9 mouse cellular contexts compared by ENCODE assay signal in the genomic region with DNA sequence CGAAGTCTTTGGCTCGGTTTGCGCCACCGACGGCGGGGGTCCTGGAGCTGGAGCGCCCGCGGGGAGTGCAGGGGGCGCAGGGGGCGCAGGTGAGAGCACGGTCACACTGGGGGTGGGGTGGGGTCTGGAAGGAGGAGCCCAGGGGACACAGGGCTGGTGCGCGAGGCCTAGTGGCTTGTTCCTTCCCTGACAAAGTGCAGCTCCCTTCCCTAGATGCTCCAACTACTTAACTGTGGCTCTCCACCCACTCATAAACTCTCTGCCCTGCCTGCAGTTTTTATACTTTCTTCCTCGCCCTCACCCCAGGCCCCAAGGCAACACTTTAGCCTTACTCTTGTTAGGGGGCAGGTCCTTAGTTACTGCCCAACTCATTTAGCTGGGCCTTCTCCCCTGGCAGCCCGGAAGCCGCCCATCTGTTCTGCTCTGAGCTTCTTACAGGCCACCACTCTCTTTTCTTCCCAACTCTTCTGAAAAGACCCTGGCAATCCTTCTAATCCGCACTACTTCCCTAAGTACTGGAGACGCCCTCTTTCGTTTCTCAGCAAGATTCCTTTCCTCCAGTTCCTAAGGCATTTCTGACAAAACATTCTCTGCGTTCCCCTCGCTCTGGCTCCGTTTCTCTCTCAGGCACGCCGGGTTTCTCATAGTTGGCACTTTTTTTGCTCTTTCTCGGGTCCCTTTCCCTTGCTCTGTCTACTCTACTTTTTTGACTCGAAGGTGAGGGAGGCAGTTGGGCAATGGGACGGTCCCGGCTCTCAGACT. TPM values are rescaled to one million over a fixed set of nuclear protein-coding genes. Genes with fewer than 3 reads are reported as not detected.
DNase-seq lines count a peak whose midpoint lies in the region; ATAC-seq and TF ChIP-seq lines count a peak whose summit lies in the region.
"Had no signal": no experiment of that assay in that cellular context is flagged by ENCODE, and none has a peak within 500 bp of the region (broad histone marks: within the 10 kb centered on the region; RNA-seq: fewer than 3 reads in every experiment).

No protein-coding gene starts in this region.

- DNase-seq in heart, postnatal 36 days = no peak
- DNase-seq in forebrain, embryonic 11.5 days (ENCODE audit: low spot score) = peak; percentile 55
- no peak for DNase-seq in natural killer cell, adult 2 months (ENCODE audit: low spot score in 2 of 2)
- no peak for DNase-seq in gastrocnemius, adult 18-20 months (ENCODE audit: low spot score)

- no peak for TF ChIP-seq CTCF in E14TG2a.4 (conservative IDR thresholded peaks at IDR 0.05; ENCODE audit: low read length)

- intact Hi-C loops in heart, postnatal 36 days (cut with DNase I) = no loop called here

- H3K36me3 ChIP-seq in heart, embryonic 12.5 days = no peaks in the 10 kb centered on the region
- no peaks in the 10 kb centered on the region for H3K36me3 ChIP-seq in E14TG2a.4 (ENCODE audit: insufficient read depth, low read length)
- no peaks in the 10 kb centered on the region for H3K36me3 ChIP-seq in forebrain, embryonic 11.5 days (ENCODE audit: control insufficient read depth, insufficient read depth, low read length)
- no peaks in the 10 kb centered on the region for H3K36me3 ChIP-seq in limb, embryonic 13.5 days

- no peak overlapping the region for H3K27ac ChIP-seq in heart, embryonic 12.5 days (ENCODE audit: poor library complexity, severe bottlenecking)
- peak overlapping the region; percentile 93 for H3K27ac ChIP-seq in forebrain, embryonic 11.5 days (ENCODE audit: low read depth, low read length)
- H3K27ac ChIP-seq in limb, embryonic 13.5 days = no peak overlapping the region

- 6% methylated on average over 29 of the region's 29 CpGs for WGBS in heart, embryonic 12.5 days
- WGBS in forebrain, embryonic 11.5 days = 2% methylated on average over 29 of the region's 29 CpGs
- 4% methylated on average over 29 of the region's 29 CpGs for WGBS in limb, embryonic 13.5 days

- H3K4me3 ChIP-seq in heart, embryonic 12.5 days = peak overlapping the region; percentile 37
- peak overlapping the region; percentile 75 for H3K4me3 ChIP-seq in E14TG2a.4 (replicated peaks; ENCODE audit: low read length)
- H3K4me3 ChIP-seq in forebrain, embryonic 11.5 days (ENCODE audit: low read depth, low read length) = peak overlapping the region; percentile 81
- peak overlapping the region; percentile 34 for H3K4me3 ChIP-seq in limb, embryonic 13.5 days
- H3K4me3 ChIP-seq: myocyte had no signal

- 0 out of 2 replicates have a peak, but pooled peaks cover 3% of the 10 kb centered on the region for H3K9me3 ChIP-seq in heart, embryonic 12.5 days (replicated peaks)
- no peaks in the 10 kb centered on the region for H3K9me3 ChIP-seq in E14TG2a.4 (ENCODE audit: low read length)
- no peaks in the 10 kb centered on the region for H3K9me3 ChIP-seq in forebrain, embryonic 11.5 days (ENCODE audit: control insufficient read depth, low read length)
- 0 out of 2 replicates have a peak, but pooled peaks cover 3% of the 10 kb centered on the region for H3K9me3 ChIP-seq in limb, embryonic 13.5 days

- H3K4me1 ChIP-seq in heart, embryonic 12.5 days (replicated peaks) = peaks cover 51% of the 10 kb centered on the region
- peaks cover 60% of the 10 kb centered on the region for H3K4me1 ChIP-seq in E14TG2a.4 (replicated peaks; ENCODE audit: low read depth, low read length)
- H3K4me1 ChIP-seq in forebrain, embryonic 11.5 days (replicated peaks; ENCODE audit: control insufficient read depth, insufficient read depth, low read length) = peaks cover 18% of the 10 kb centered on the region
- peaks cover 50% of the 10 kb centered on the region for H3K4me1 ChIP-seq in limb, embryonic 13.5 days

- peaks cover 94% of the 10 kb centered on the region for H3K27me3 ChIP-seq in heart, embryonic 12.5 days (replicated peaks)
- H3K27me3 ChIP-seq in E14TG2a.4 (ENCODE audit: insufficient read depth, low read length) = peaks cover 97% of the 10 kb centered on the region
- peaks cover 72% of the 10 kb centered on the region for H3K27me3 ChIP-seq in forebrain, embryonic 11.5 days (ENCODE audit: control insufficient read depth, insufficient read depth, low read length)
- H3K27me3 ChIP-seq in limb, embryonic 13.5 days = peaks cover 99% of the 10 kb centered on the region

- H3K4me2 ChIP-seq in heart, embryonic 12.5 days = peak overlapping the region; percentile 58
- H3K4me2 ChIP-seq in forebrain, embryonic 11.5 days (ENCODE audit: low read depth, low read length, severe bottlenecking) = peak overlapping the region; percentile 71
- H3K4me2 ChIP-seq in limb, embryonic 13.5 days (replicated peaks) = peak overlapping the region; percentile 59

- ATAC-seq in heart, embryonic 12.5 days (ENCODE audit: insufficient number of reproducible peaks, low FRiP score) = no peak
- no peak for ATAC-seq in forebrain, embryonic 11.5 days (replicated peaks; ENCODE audit: low FRiP score)
- ATAC-seq in limb, embryonic 13.5 days (ENCODE audit: low FRiP score, low read depth) = no peak
- no peak for ATAC-seq in cerebellum, adult (ENCODE audit: insufficient number of reproducible peaks, low FRiP score, low TSS enrichment)

- no peak overlapping the region for H3K9ac ChIP-seq in heart, embryonic 12.5 days
- H3K9ac ChIP-seq in forebrain, embryonic 11.5 days (ENCODE audit: low read length) = peak overlapping the region; percentile 97
- H3K9ac ChIP-seq in limb, embryonic 13.5 days = no peak overlapping the region

RNA-seq across cellular contexts. Expression of a gene that starts 2.6 kb away (rescaled TPM):
- polyA plus RNA-seq in heart, embryonic 12.5 days (2016; fragmentation: Nextera tagmentation; extraction: Ambion mirVana) = 0.13 TPM in 1 of 2 replicates, not detected in the other
- total RNA-seq in heart, postnatal 36 days (2021) = under 1 TPM; 0.08 to 0.16 TPM
- 12.5 and 16.9 TPM in 2 replicates for polyA plus RNA-seq in forebrain, embryonic 11.5 days (2014; fragmentation: Nextera tagmentation; extraction: Ambion mirVana)
- 0.08 TPM in 2 replicates for polyA plus RNA-seq in limb, embryonic 13.5 days (2015; fragmentation: Nextera tagmentation; extraction: Ambion mirVana)
- total RNA-seq in gastrocnemius, adult 18-20 months (2021) = under 1 TPM; 0.07 TPM

Comparison
In these comparisons a context has a peak if more than half of its experiments do, and no peak if none do; other contexts are left out.
1. RNA of a gene that starts 2.6 kb away (polyA plus RNA-seq): 12.5 to 16.9 TPM in forebrain, embryonic 11.5 days; 0.13 TPM in heart, embryonic 12.5 days and 0.08 TPM in limb, embryonic 13.5 days; every median in the first group is over 10 times any median in the second.
2. Peak in every context shown above with its lines, with median percentiles within 50 percentile points of each other: H3K4me2 ChIP-seq and H3K4me3 ChIP-seq.